Mouse (Mus musculus): ENCODE measurements around the gene Akt1.

Akt1 gene

DNA sequence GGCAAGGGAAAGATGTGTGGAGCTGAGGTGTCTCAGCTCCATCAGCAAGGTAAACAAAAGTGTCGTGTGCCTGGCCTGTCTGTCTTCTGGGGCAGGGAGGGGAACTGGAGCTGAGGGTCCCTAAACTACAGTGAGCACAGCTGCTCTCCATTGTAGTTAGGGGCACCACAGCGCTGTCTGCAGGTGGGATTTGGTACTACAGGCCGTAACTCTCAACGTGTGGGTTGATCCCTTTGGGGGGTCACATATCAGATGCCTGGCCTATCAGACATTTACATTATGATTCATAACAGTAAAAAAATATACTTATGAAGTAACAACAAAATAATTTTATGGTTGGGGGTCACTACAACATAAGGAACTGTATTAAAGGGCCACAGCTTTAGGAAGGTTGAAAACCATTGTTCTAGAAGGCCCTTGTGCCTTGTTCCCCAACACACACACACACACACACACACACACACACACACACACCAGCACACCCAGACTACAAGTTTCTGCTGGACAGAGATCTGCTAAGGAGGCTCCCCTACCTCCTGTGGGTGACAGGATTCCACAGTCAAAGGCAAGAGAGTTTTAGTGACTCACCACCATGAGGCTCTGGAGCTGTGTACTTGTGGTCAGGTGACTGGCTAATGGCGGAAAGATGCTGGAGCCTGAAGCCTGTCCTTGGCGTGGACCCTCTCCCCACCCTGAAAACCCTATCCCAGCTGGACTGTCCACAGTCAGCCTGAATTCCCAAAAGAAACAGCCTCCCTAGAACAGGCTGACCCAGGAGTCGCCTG, 47.4 kb downstream of the Akt1 start:
- no peak for DNase-seq

- no peak for DNase-seq
Measured at GRCm38 (mm10) chr12:112626455-112626854, 48.2 kb downstream of the Akt1 start.

DNA sequence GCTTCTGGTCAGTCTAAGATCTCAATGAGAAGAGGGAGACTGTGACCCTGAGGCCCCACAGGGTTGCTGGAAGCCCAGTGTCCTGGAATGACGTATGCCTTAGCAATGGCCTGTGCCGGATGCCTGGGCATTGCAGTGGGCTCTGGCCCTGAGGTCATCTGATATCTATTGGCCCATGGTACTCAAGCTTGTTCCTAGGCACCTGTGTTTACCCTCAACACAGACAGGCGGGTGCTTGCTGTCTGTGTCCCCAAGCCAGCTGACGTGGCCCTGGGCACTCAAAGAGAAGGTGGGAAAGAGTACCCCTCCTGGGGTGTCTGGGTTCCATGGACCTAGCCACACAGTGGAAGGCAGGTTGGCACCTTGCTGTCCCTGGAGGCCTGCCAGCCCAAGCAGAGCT, 49.0 kb downstream of the Akt1 start:
- no peak for DNase-seq

GRCm38 (mm10) chr12:112623742-112624141, 50.9 kb downstream of the Akt1 start:
- DNase-seq, result peak; percentile 82 to 87

DNA sequence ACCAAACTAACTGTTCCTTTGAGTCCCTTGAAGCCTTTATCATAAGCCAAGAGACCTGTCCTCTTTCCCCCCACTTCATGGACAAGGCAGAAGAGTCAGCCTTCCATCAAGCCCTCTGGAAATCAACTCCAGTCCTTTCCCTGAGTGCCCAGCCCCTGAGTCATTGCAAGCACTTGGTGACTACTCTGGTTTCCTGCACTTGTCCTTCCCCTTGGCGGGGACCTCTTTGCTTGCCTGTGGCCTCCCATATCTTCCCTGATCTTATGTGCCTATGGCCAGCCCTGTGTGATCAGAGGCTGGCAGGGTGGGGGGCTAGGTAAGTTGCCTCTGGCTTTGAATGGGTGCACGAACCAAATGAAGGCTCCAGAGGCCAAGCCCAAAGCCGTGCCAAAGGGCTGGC, 52.8 kb downstream of the Akt1 start:
- no peak for DNase-seq

DNA sequence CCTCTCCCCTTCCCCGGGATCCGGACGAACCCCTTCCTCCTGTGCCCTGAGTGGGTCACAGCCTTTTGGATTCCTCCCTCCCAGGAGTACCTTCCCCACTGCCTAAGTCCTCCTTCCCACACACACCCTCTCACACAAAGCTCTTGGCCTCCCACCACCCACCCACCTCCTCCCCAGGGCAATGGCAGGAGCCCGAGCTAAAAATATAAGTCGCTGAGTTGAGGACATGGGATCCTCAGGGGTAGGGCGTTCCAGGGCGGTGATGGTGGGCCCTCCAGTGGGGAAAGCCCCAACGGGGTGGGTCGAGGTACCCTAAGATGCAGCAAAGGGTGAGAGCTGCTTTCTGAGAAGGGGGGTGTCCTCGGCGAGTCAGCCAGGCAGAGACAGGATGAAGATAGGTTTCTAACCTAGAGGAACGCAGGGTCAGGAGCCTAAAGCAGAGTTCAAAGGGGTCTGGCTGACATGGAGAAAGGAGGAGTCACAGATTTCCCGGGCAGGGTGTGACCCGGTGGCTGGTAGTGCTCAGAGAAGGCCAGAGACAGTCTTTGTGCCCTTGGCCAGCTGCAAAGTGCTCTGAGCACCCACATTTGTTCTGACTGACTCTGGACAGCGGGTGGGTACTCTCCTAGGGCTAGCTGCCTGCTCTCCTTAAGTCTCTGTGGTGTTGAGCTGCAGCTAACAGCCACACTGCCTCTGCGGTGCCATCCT, 54.2 kb downstream of the Akt1 start:
- DNase-seq, result no peak

DNA sequence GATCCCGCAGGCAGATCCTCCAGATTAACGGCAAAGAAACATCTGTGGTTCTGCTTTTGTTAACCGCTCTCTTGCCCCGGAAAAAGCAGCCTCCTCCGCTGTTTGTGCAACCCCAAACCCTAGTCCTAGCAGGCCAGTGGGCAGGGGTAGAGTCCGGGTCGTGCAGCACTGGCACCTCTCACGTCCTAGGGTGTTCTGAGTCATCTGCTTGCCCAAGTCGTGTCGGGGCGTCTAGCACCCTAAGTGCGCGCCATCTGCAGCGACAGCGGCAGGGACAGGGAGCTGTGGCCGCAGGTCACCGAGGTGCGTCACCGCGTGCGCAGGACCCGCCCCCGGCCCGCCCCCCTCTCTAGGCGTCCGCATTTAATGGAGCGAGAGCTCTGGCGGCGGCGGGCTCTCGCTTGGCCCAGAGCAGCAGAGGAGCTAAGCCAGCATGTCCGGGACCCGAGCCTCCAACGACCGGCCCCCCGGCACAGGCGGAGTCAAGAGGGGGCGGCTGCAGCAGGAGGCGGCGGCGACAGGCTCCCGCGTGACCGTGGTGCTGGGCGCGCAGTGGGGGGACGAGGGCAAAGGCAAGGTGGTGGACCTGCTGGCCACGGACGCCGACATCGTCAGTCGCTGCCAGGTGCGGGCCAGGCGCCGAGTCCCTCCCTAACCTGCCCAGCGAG, 54.9 kb downstream of the Akt1 start, which contains the start of gene Adssl1:
Gene Adssl1 (plus strand): TSS at position 360 of the 668 bp plus-strand sequence.
- peak; percentile 52 to 56 for DNase-seq

DNA sequence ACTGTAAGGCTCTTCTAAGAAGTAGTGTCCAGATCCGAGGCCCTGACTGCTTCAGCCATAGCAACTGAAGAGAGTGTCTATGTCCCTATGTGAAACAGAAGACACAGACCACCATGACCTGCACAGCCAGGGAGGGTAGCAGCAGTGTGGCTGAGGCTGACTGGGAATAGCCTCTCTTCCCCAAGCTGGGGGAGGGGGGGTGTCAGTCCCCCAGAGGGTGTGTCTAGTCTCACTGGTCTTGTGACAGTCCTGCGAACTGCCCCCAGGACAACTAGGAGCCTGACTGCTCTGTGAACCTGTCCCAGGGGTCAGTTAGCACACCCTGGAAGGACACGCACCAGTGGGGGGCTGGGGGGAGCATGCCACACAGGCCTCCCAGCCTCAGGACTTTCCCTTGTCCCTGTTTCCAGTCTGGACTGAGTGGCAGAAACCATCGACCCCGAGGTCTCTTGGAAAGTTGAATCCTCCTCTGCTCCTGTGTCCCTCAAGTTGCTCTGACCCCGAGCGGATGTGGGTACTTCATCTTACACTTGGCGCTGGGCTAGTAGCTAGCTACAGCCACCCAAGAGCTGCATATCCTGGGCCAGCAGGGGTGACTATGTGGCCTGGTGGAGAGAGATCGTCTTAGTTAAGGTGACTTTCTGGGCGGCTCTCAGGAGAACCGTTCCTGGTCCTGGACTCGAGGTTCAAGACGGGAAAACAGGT, 55.6 kb downstream of the Akt1 start:
- no peak for DNase-seq

GRCm38 (mm10) chr12:112617898-112618380, 56.7 kb downstream of the Akt1 start:
- DNase-seq, result peak; percentile 52 to 72

DNA sequence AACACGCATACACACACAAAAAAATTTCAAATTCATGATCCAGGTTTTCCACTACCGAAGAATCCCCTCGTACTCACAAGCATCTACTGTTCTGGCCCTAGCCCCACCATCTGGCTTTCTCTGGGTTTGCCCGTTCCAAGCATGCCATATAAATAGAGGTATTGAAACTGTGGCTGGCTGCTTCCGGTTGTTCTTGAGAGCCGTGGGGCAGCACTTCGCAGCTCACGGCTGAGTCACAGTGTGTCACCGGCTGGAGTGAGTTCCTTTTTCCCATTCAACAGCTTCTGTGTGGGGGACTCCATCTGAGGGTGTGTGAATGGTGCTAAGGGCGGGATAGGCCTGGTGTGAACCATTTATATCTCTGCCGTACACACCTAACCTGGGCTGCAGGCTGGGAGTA, 57.5 kb downstream of the Akt1 start:
- DNase-seq, result no peak

DNA sequence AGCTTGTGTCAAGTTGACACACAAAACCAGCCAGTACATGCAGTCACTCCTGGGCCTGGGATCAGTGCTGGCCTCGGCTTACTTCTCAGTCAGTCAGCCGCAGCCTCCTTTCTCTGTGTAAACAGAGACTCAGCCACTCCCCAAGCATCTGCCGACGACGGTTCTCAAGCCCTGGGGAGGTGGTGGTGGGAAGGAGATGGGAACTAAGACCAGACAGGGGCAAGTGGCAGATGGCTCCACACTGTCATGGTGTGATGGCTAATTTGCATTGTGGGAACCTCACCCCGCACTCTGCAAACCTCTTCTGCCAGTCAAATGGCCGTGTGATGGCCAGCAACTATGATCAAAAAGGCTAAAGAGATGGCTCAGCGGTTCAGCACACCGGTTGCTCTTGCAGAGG, 58.0 kb downstream of the Akt1 start:
- DNase-seq, result no peak

DNA sequence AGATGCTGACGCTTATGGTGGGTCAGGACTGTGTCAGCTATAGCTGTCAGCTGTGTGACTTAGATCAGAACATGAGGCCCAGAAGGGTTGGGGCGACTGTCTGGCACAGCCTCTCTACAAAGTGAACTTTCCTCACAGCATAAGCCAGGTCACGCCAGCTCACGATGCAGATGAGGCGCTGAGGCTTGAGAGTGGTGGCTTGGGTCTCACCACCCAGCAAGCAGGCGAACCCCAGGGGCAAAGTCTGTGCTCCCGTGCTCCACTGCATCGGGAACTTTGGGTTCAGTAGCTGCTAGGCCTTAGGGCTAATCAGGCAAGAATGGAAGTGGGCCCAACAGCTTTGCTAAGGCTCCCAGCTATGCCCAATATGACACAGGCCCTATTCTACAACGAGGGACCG, 65.7 kb downstream of the Akt1 start:
- no peak for DNase-seq

DNA sequence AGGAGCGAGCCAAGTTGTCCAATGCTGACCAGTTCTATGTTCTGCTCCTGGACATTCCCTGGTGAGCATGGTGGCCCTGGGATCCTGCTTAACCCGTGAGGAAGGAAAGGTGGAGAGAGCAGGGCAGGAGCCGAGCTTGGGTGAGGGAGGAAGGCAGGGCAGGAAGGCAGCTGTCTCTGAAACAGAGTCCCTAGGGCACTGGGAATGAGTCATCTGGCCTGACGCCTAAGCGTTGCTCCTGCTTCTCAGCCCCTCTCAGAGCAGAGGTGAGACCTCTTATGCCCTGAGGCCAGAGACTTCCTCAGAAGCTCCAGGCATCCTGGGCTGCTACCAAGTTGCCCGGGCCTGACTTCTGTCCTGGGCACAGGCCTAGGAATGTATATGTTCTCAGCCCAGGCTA, 67.7 kb downstream of the Akt1 start:
- no peak for DNase-seq

DNA sequence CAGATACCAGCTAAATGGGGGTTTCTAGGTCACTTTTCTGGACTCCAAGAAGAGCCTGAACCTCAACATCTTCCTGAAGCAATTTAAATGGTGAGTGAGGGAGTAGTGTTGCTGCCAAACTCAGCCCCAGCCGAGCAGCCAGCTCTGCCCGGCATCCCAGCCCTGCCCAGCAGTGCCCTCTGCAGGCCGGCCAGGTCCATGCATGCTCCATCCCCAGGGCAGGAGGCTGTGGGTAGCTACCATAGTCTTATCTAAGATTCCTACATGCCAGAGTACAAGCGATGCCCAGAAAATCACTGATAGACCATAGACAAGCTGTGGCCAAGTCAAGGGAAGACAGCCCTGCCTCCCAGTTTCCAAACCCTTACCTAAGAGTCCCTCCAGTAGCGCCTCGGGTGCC, 68.9 kb downstream of the Akt1 start:
- peak; percentile 90 to 92 for DNase-seq

GRCm38 (mm10) chr12:112604709-112605649, 69.7 kb downstream of the Akt1 start:
- peak; percentile 46 to 68 for DNase-seq

DNA sequence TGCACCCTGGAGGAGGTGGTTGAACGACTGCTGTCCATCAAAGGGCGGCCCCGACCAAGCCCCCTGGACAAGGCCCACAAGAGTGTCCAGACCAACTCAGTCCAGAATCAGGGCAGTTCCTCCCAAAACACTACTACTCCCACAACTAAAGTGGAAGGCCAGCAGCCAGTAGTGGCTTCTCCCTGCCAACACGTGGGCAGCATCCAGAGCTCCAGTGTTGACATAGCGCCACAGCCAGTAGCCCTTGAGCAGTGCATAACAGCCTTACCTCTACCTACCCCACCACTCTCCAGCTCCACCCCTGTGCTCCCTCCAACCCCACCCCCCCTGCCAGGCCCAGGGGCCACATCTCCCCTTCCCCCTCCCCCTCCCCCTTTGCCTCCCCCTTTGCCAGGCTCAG, 70.7 kb downstream of the Akt1 start:
- DNase-seq, result peak in 1 of 2 experiments; percentile 26
